Comparison of ENCODE assay signal across 1 mouse cellular context in genomic region chr5:24936451-24936850, GRCm38 (mm10).
TF ChIP-seq lines count a peak whose summit lies in the region.

No protein-coding gene starts in this region.

TF ChIP-seq in MEL, 35 proteins besides CTCF, POLR2A, EP300 and RAD21 (continued from another document):
- TF ChIP-seq BHLHE40 (IDR thresholded peaks at IDR 0.05; ENCODE audit: borderline replicate concordance, low read depth, low read length) (peak; percentile 50; the same call in 1 of the 2 replicates), MYB (IDR thresholded peaks at IDR 0.05; ENCODE audit: low read depth, low read length) (peak; percentile 78), TCF12 (IDR thresholded peaks at IDR 0.05; ENCODE audit: low read depth, low read length) (peak; percentile 71), SIN3A (IDR thresholded peaks at IDR 0.05; ENCODE audit: low read length) (peak; percentile 15; the same call in 1 of the 2 replicates), MXI1 (IDR thresholded peaks at IDR 0.05; ENCODE audit: low read depth, low read length) (peak; percentile 49; the same call in 1 of the 2 replicates), CHD2 (IDR thresholded peaks at IDR 0.05; ENCODE audit: low read length) (peak; percentile 37; the same call in 1 of the 2 replicates), POLR2AphosphoS2 (IDR thresholded peaks at IDR 0.05; ENCODE audit: low read length) (no peak), MAFK (IDR thresholded peaks at IDR 0.05; ENCODE audit: borderline replicate concordance, low read depth, low read length) (no peak), ZMIZ1 (IDR thresholded peaks at IDR 0.05; ENCODE audit: low read depth, low read length) (peak; percentile 42; the same call in 1 of the 2 replicates)
